In genomic region chr1:121419569-121420265, GRCm38 (mm10) we compare ENCODE assay signal across 19 mouse cellular contexts.
"Had no signal": no experiment of that assay in that cellular context is flagged by ENCODE, and none has a peak within 500 bp of the region (broad histone marks: within the 10 kb centered on the region; RNA-seq: fewer than 3 reads in every experiment).

No protein-coding gene starts in this region.

- H3K9ac ChIP-seq: embryonic facial prominence, embryonic 12.5 days; embryonic facial prominence, embryonic 13.5 days; embryonic facial prominence, embryonic 15.5 days; forebrain, embryonic 12.5 days; forebrain, embryonic 13.5 days; forebrain, embryonic 15.5 days; forebrain, postnatal 0 days had no signal

- H3K27me3 ChIP-seq: embryonic facial prominence, embryonic 12.5 days; embryonic facial prominence, embryonic 13.5 days; embryonic facial prominence, embryonic 15.5 days; forebrain, embryonic 12.5 days; forebrain, embryonic 13.5 days; forebrain, embryonic 15.5 days had no signal

- H3K9me3 ChIP-seq: embryonic facial prominence, embryonic 10.5 days; embryonic facial prominence, embryonic 12.5 days; embryonic facial prominence, embryonic 13.5 days; embryonic facial prominence, embryonic 15.5 days; forebrain, embryonic 10.5 days; forebrain, embryonic 12.5 days; forebrain, embryonic 13.5 days; forebrain, embryonic 15.5 days; heart, embryonic 10.5 days had no signal

- H3K4me2 ChIP-seq: embryonic facial prominence, embryonic 12.5 days; embryonic facial prominence, embryonic 13.5 days; embryonic facial prominence, embryonic 15.5 days; forebrain, embryonic 12.5 days; forebrain, embryonic 13.5 days; forebrain, embryonic 15.5 days had no signal

- H3K4me3 ChIP-seq: embryonic facial prominence, embryonic 10.5 days; embryonic facial prominence, embryonic 12.5 days; embryonic facial prominence, embryonic 13.5 days; embryonic facial prominence, embryonic 15.5 days; erythroblast, embryonic 14.5 days; forebrain, embryonic 10.5 days; forebrain, embryonic 12.5 days; forebrain, embryonic 13.5 days; forebrain, embryonic 15.5 days; gastrocnemius, adult 2 months; heart, adult 2 months; heart, embryonic 10.5 days had no signal

- H3K4me1 ChIP-seq: embryonic facial prominence, embryonic 10.5 days; embryonic facial prominence, embryonic 12.5 days; embryonic facial prominence, embryonic 13.5 days; embryonic facial prominence, embryonic 15.5 days; forebrain, embryonic 10.5 days; forebrain, embryonic 12.5 days; forebrain, embryonic 13.5 days; forebrain, embryonic 15.5 days; heart, embryonic 10.5 days had no signal

- H3K36me3 ChIP-seq: embryonic facial prominence, embryonic 10.5 days; embryonic facial prominence, embryonic 12.5 days; embryonic facial prominence, embryonic 13.5 days; embryonic facial prominence, embryonic 15.5 days; forebrain, embryonic 10.5 days; forebrain, embryonic 12.5 days; forebrain, embryonic 15.5 days; heart, embryonic 10.5 days had no signal

- ATAC-seq: forebrain, embryonic 13.5 days; forebrain, embryonic 14.5 days; forebrain, embryonic 15.5 days; forebrain, embryonic 16.5 days; forebrain, postnatal 0 days had no signal

- DNase-seq: cerebellum, adult 9-11 months; gastrocnemius, adult 2 months; gastrocnemius, postnatal 25 days; heart, adult 11 months; heart, adult 18-20 months; heart, adult 2 months had no signal

- H3K27ac ChIP-seq: embryonic facial prominence, embryonic 10.5 days; embryonic facial prominence, embryonic 12.5 days; embryonic facial prominence, embryonic 13.5 days; embryonic facial prominence, embryonic 15.5 days; forebrain, embryonic 10.5 days; forebrain, embryonic 12.5 days; forebrain, embryonic 13.5 days; forebrain, embryonic 15.5 days; gastrocnemius, adult 2 months; heart, adult 2 months; heart, embryonic 10.5 days had no signal
